Mouse (Mus musculus) myocyte (in vitro differentiated cells): ENCODE data around the gene Gm20809. TPM values are rescaled to one million over a fixed set of nuclear protein-coding genes. Genes with fewer than 3 reads are reported as not detected.
"Not testable (repeated sequence)": the region's sequence is repeated elsewhere in the genome, so short reads cannot be mapped to it uniquely, and the experiment has no call there.

ENCODE experiments used
- H3K27me3 ChIP-seq: one replicate; pipeline ENCODE4 v1.6.1; 2011; ENCODE audit not compliant: control insufficient read depth, insufficient read depth, insufficient read length
- H3K36me3 ChIP-seq: one replicate; pipeline ENCODE4 v1.6.1; 2011; ENCODE audit not compliant: control insufficient read depth, insufficient read depth
- H3K4me2 ChIP-seq: one replicate; pipeline ENCODE4 v1.6.1; 2011; ENCODE audit warnings: low read depth, control low read depth
- H3K4me3 ChIP-seq: one replicate; pipeline ENCODE4 v1.5.1; 2011; ENCODE audit warnings: mild to moderate bottlenecking, control low read depth, moderate library complexity
- H3K79me2 ChIP-seq: one replicate; pipeline ENCODE4 v1.6.1; 2011; ENCODE audit not compliant: control insufficient read depth, insufficient read depth
- H3ac ChIP-seq: one replicate; pipeline ENCODE4 v1.6.1; 2011; ENCODE audit not compliant: control insufficient read depth, insufficient read length
- polyA plus RNA-seq: library from polyadenylated mRNA; unstranded; fragments of >200 nt; fragmentation: generic; extraction: Trizol; gene quantifications from one replicate; pipeline ENCODE4 v1.2.1, GENCODE M21; 2012; ENCODE audit warnings: missing spikeins

The Gm20809 gene
- polyA plus RNA-seq: not detected

GRCm38 (mm10) chrY:24454757-24455156 is at the start of gene Gm20809:
Gene Gm20809 (plus strand): TSS chrY:24455057.
- H3K36me3 ChIP-seq, H3K4me2 ChIP-seq, H3ac ChIP-seq, H3K4me3 ChIP-seq, H3K79me2 ChIP-seq, H3K27me3 ChIP-seq: not testable (repeated sequence)
